Mouse (Mus musculus) brain, embryonic 14.5 days (tissue): Measurements from ENCODE around the gene Slc35e4.

Source experiments
- CTCF ChIP-seq: fragments of 200-500 bp; IDR thresholded peaks from 2 replicates; pipeline ENCODE4 v1.5.1; 2012; ENCODE audit warnings: inconsistent platforms, mild to moderate bottlenecking, moderate library complexity, borderline replicate concordance; ENCODE audit not compliant: insufficient read depth, insufficient read length; ENCODE audit errors: extremely low read depth
- POLR2A ChIP-seq: fragments of 200-500 bp; IDR thresholded peaks from 2 replicates; pipeline ENCODE4 v1.6.1; 2012; ENCODE audit warnings: mild to moderate bottlenecking, inconsistent platforms, borderline replicate concordance; ENCODE audit not compliant: poor library complexity, insufficient read depth, insufficient read length, severe bottlenecking; ENCODE audit errors: extremely low read depth

GRCm38 (mm10) chr11:3937321-3937874 is 22.9 kb upstream of the Slc35e4 start:
- TF ChIP-seq POLR2A (no peak), CTCF (no peak)
